Mouse (Mus musculus) embryonic facial prominence, embryonic 11.5 days (tissue): ENCODE results near the gene Cox5a. TPM values are rescaled to one million over a fixed set of nuclear protein-coding genes. Genes with fewer than 3 reads are reported as not detected.

Source experiments
- ATAC-seq: fragments of 200-750 bp; cut with Nextera tagmentation; replicated peaks from 2 replicates; pipeline ENCODE4 v1.8.0; 2017; ENCODE audit warnings: low read depth; ENCODE audit not compliant: insufficient number of reproducible peaks, low FRiP score, low TSS enrichment
- DNase-seq: peaks from one replicate; pipeline ENCODE4 v3.0.0-alpha.2; 2015; ENCODE audit warnings: low spot score
- H3K27ac ChIP-seq: fragments of 300-500 bp; sonication (generic); replicated peaks from 2 replicates; pipeline ENCODE4 v1.5.1; 2014; ENCODE audit warnings: mild to moderate bottlenecking, low read depth, low read length, control low read depth
- H3K27me3 ChIP-seq: fragments of 300-500 bp; sonication (generic); 2 replicates; pipeline ENCODE4 v1.6.1; 2014; ENCODE audit warnings: mild to moderate bottlenecking, low read length, moderate library complexity, mixed read lengths; ENCODE audit not compliant: control insufficient read depth, insufficient read depth
- H3K36me3 ChIP-seq: fragments of 300-500 bp; sonication (generic); replicated peaks from 2 replicates; pipeline ENCODE4 v1.6.1; 2014; ENCODE audit warnings: low read depth, mild to moderate bottlenecking, low read length, moderate library complexity, mixed read lengths; ENCODE audit not compliant: control insufficient read depth, insufficient read depth
- H3K4me1 ChIP-seq: fragments of 300-500 bp; sonication (generic); 2 replicates; pipeline ENCODE4 v1.6.1; 2014; ENCODE audit warnings: low read length, mixed read lengths; ENCODE audit not compliant: control insufficient read depth, insufficient read depth
- H3K4me2 ChIP-seq: fragments of 300-500 bp; sonication (generic); 2 replicates; pipeline ENCODE4 v1.6.1; 2014; ENCODE audit warnings: low read depth, mild to moderate bottlenecking, control low read depth, low read length, moderate library complexity
- H3K4me3 ChIP-seq: fragments of 300-500 bp; sonication (generic); 2 replicates; pipeline ENCODE4 v1.5.1; 2014; ENCODE audit warnings: low read depth, low read length, control low read depth
- H3K9ac ChIP-seq: fragments of 300-500 bp; sonication (generic); replicated peaks from 2 replicates; pipeline ENCODE4 v1.6.1; 2014; ENCODE audit warnings: mild to moderate bottlenecking, control low read depth, low read length
- H3K9me3 ChIP-seq: fragments of 300-500 bp; sonication (generic); replicated peaks from 2 replicates; pipeline ENCODE4 v1.6.1; 2016; ENCODE audit warnings: mild to moderate bottlenecking, low read length, inconsistent platforms, mixed read lengths; ENCODE audit not compliant: control insufficient read depth
- WGBS: fragments of 180-500 bp; shearing (Covaris S2); extraction: QIAGEN DNeasy Blood & Tissue Kit; methylation state at CpG from one replicate; pipeline ENCODE4 v1.1.7; 2014; 5-methylcytosine and 5-hydroxymethylcytosine counted together
- polyA plus RNA-seq: library from polyadenylated mRNA; unstranded; fragments of >200 nt; fragmentation: Nextera tagmentation; extraction: Ambion mirVana; gene quantifications from 2 replicates; pipeline ENCODE4 v1.2.1, GENCODE M21; 2014

Cox5a gene
- polyA plus RNA-seq, result 585 and 615 TPM in 2 replicates

GRCm38 (mm10) chr9:57521056-57521911 is at the start of gene Cox5a:
Gene Cox5a (plus strand): TSS chr9:57521274.
- 0% methylated on average over 81 of the region's 95 CpGs for WGBS
- peak within 1 kb of the TSS; percentile 48 for H3K27ac ChIP-seq
- peak; percentile 95 for ATAC-seq

GRCm38 (mm10) chr9:57485774-57486173 is 35.3 kb upstream of the Cox5a start:
- peak; percentile 88 for DNase-seq
- Histone ChIP-seq H3K4me3 (no peak overlapping the region), H3K27ac (no peak overlapping the region), H3K4me2 (no peak overlapping the region), H3K9me3 (no peaks in the 10 kb centered on the region), H3K4me1 (no peaks in the 10 kb centered on the region), H3K27me3 (no peaks in the 10 kb centered on the region), H3K9ac (0 out of 2 replicates have a peak overlapping the region, but pooled peaks have one; percentile 25), H3K36me3 (no peaks in the 10 kb centered on the region)
- 15% methylated on average over 7 of the region's 7 CpGs for WGBS
- no peak for ATAC-seq

More at GRCm38 (mm10) chr9:57521056-57521911, at the start of gene Cox5a:
- Histone ChIP-seq H3K9me3 (no peaks in the 10 kb centered on the region), H3K4me1 (no peaks in the 10 kb centered on the region), H3K36me3 (no peaks in the 10 kb centered on the region), H3K4me2 (peak within 1 kb of the TSS; percentile 85), H3K9ac (peak within 1 kb of the TSS; percentile 94), H3K4me3 (peak within 1 kb of the TSS; percentile 97), H3K27me3 (no peaks in the 10 kb centered on the region)
- DNase-seq, result peak; percentile 95

- H3K36me3 ChIP-seq, result no peaks in the 10 kb centered on the region
- H3K27me3 ChIP-seq, result no peaks in the 10 kb centered on the region
- H3K9me3 ChIP-seq, result no peaks in the 10 kb centered on the region
- WGBS, result 73% methylated on average over 7 of the region's 7 CpGs
- no peak overlapping the region for H3K27ac ChIP-seq
- H3K4me2 ChIP-seq, result no peak overlapping the region
- DNase-seq, result no peak
- no peaks in the 10 kb centered on the region for H3K4me1 ChIP-seq
- no peak overlapping the region for H3K4me3 ChIP-seq
- ATAC-seq, result no peak
- H3K9ac ChIP-seq, result no peak overlapping the region
These were observed 33.3 kb upstream of the Cox5a start for GRCm38 (mm10) chr9:57487807-57488206.

GRCm38 (mm10) chr9:57493532-57493931 is 27.5 kb upstream of the Cox5a start:
- DNase-seq, result no peak
- 88% methylated on average over 2 of the region's 2 CpGs for WGBS
- H3K27me3 ChIP-seq, result no peaks in the 10 kb centered on the region
- no peak overlapping the region for H3K27ac ChIP-seq
- no peak overlapping the region for H3K4me2 ChIP-seq
- H3K9me3 ChIP-seq, result no peaks in the 10 kb centered on the region
- no peak overlapping the region for H3K9ac ChIP-seq
- no peak overlapping the region for H3K4me3 ChIP-seq
- no peaks in the 10 kb centered on the region for H3K4me1 ChIP-seq
- H3K36me3 ChIP-seq, result no peaks in the 10 kb centered on the region
- no peak for ATAC-seq

GRCm38 (mm10) chr9:57494970-57495369 is 26.1 kb upstream of the Cox5a start:
- H3K4me1 ChIP-seq, result no peaks in the 10 kb centered on the region
- DNase-seq (no peak), ATAC-seq (no peak)
- no peaks in the 10 kb centered on the region for H3K36me3 ChIP-seq
- H3K9ac ChIP-seq, result no peak overlapping the region
- no peaks in the 10 kb centered on the region for H3K9me3 ChIP-seq
- H3K4me3 ChIP-seq, result no peak overlapping the region
- no peaks in the 10 kb centered on the region for H3K27me3 ChIP-seq
- no peak overlapping the region for H3K4me2 ChIP-seq
- H3K27ac ChIP-seq, result no peak overlapping the region

- no peak overlapping the region for H3K9ac ChIP-seq
- peaks cover 22% of the 10 kb centered on the region for H3K27me3 ChIP-seq
- H3K4me3 ChIP-seq, result no peak overlapping the region
- no peaks in the 10 kb centered on the region for H3K36me3 ChIP-seq
- H3K4me1 ChIP-seq, result peaks cover 2% of the 10 kb centered on the region; the same call in 1 of the 2 replicates
- no peak for DNase-seq
- no peak overlapping the region for H3K4me2 ChIP-seq
- H3K27ac ChIP-seq, result no peak overlapping the region
- H3K9me3 ChIP-seq, result no peaks in the 10 kb centered on the region
- no peak for ATAC-seq
- 72% methylated on average over 5 of the region's 5 CpGs for WGBS
These were observed 23.8 kb upstream of the Cox5a start for GRCm38 (mm10) chr9:57497236-57497635.

- H3K27me3 ChIP-seq, result peaks cover 35% of the 10 kb centered on the region
- WGBS, result 48% methylated on average over 7 of the region's 7 CpGs
- no peak overlapping the region for H3K4me2 ChIP-seq
- no peaks in the 10 kb centered on the region for H3K36me3 ChIP-seq
- H3K4me3 ChIP-seq, result no peak overlapping the region
- no peaks in the 10 kb centered on the region for H3K9me3 ChIP-seq
- ATAC-seq (no peak), DNase-seq (no peak)
- no peak overlapping the region for H3K27ac ChIP-seq
- H3K4me1 ChIP-seq, result peaks cover 4% of the 10 kb centered on the region; the same call in 1 of the 2 replicates
- H3K9ac ChIP-seq, result no peak overlapping the region
These were observed 22.5 kb upstream of the Cox5a start for GRCm38 (mm10) chr9:57498536-57498935.

GRCm38 (mm10) chr9:57501452-57501851 is 19.6 kb upstream of the Cox5a start:
- Histone ChIP-seq H3K4me1 (peaks cover 8% of the 10 kb centered on the region), H3K27ac (no peak overlapping the region), H3K4me3 (no peak overlapping the region), H3K4me2 (no peak overlapping the region; the same call in 1 of the 2 replicates), H3K9me3 (no peaks in the 10 kb centered on the region), H3K27me3 (peaks cover 62% of the 10 kb centered on the region), H3K36me3 (no peaks in the 10 kb centered on the region), H3K9ac (no peak overlapping the region)
- WGBS, result 6% methylated on average over 13 of the region's 13 CpGs
- DNase-seq (no peak), ATAC-seq (no peak)
